Mouse (Mus musculus) midbrain, embryonic 15.5 days (tissue): ENCODE data around the gene Olfr311. TPM values are rescaled to one million over a fixed set of nuclear protein-coding genes. Genes with fewer than 3 reads are reported as not detected.
"Not testable (repeated sequence)": the region's sequence is repeated elsewhere in the genome, so short reads cannot be mapped to it uniquely, and the experiment has no call there.

Experiments used
- ATAC-seq: fragments of 200-750 bp; cut with Nextera tagmentation; replicated peaks from 2 replicates; pipeline ENCODE4 v1.8.0; 2017; ENCODE audit warnings: moderate TSS enrichment
- H3K27ac ChIP-seq: fragments of 300-500 bp; sonication (generic); 2 replicates; pipeline ENCODE4 v1.5.1; 2015; ENCODE audit warnings: mild to moderate bottlenecking, inconsistent platforms
- H3K27me3 ChIP-seq: fragments of 300-500 bp; sonication (generic); replicated peaks from 2 replicates; pipeline ENCODE4 v1.6.1; 2015; ENCODE audit warnings: inconsistent platforms
- H3K36me3 ChIP-seq: fragments of 300-500 bp; sonication (generic); replicated peaks from 2 replicates; pipeline ENCODE4 v1.6.1; 2015; ENCODE audit warnings: inconsistent platforms
- H3K4me1 ChIP-seq: fragments of 300-500 bp; sonication (generic); 2 replicates; pipeline ENCODE4 v1.6.1; 2015; ENCODE audit warnings: inconsistent platforms
- H3K4me2 ChIP-seq: fragments of 300-500 bp; sonication (generic); 2 replicates; pipeline ENCODE4 v1.6.1; 2015; ENCODE audit warnings: inconsistent platforms, mild to moderate bottlenecking, moderate library complexity
- H3K4me3 ChIP-seq: fragments of 300-500 bp; sonication (generic); 2 replicates; pipeline ENCODE4 v1.5.1; 2015; ENCODE audit warnings: mild to moderate bottlenecking, inconsistent platforms
- H3K9ac ChIP-seq: fragments of 300-500 bp; sonication (generic); 2 replicates; pipeline ENCODE4 v1.6.1; 2015; ENCODE audit warnings: mild to moderate bottlenecking, inconsistent platforms
- H3K9me3 ChIP-seq: fragments of 300-500 bp; sonication (generic); 2 replicates; pipeline ENCODE4 v1.6.1; 2016; ENCODE audit warnings: inconsistent platforms
- WGBS: fragments of 180-500 bp; shearing (Covaris S2); methylation state at CpG from one replicate; pipeline ENCODE4 v1.1.7; 2015; ENCODE audit warnings: mixed read lengths; 5-methylcytosine and 5-hydroxymethylcytosine counted together
- polyA plus RNA-seq: library from polyadenylated mRNA; unstranded; fragments of >200 nt; fragmentation: Nextera tagmentation; extraction: Ambion mirVana; gene quantifications from 2 replicates; pipeline ENCODE4 v1.2.1, GENCODE M21; 2015

The Olfr311 gene
- polyA plus RNA-seq, 1 experiment from 2014 or later, result not detected

DNA sequence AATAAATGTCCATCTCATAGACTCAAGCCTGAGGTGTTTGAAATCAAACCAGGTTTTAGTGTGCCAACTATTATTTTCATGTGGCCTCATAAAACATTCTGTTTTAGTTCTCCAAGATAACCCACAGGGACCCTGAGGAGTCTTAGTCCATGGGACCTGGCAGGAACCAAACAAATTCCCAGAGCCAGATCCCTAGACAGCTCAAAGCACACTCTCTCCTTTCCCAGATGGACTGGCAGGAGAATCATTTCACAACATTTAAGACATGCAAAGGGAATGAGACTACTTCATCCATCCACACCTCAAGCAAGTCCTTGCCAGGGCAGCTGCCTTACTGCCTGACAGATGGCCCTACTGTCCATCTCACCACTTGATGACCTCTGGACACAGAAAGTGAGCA lies 10.1 kb upstream of the Olfr311 start, which contains the start of gene Olfr312:
TSS of gene Olfr312 (plus strand) at position 301 of the 400 bp plus-strand sequence.
- not testable (repeated sequence) for H3K9ac ChIP-seq, H3K4me2 ChIP-seq, ATAC-seq, H3K4me3 ChIP-seq, H3K36me3 ChIP-seq, H3K27ac ChIP-seq, H3K9me3 ChIP-seq, H3K27me3 ChIP-seq, H3K4me1 ChIP-seq

- H3K36me3 ChIP-seq, result no peaks in the 10 kb centered on the region
- no peak overlapping the region for H3K9ac ChIP-seq
- no peak for ATAC-seq
- no peaks in the 10 kb centered on the region for H3K27me3 ChIP-seq
- no peaks in the 10 kb centered on the region for H3K9me3 ChIP-seq
- no peak overlapping the region for H3K27ac ChIP-seq
- H3K4me2 ChIP-seq, result no peak overlapping the region
- no peaks in the 10 kb centered on the region for H3K4me1 ChIP-seq
- 85% methylated on average over 3 of the region's 3 CpGs for WGBS
- H3K4me3 ChIP-seq, result no peak overlapping the region
These were observed 9.3 kb upstream of the Olfr311 start for GRCm38 (mm10) chr11:58829764-58830163.

DNA sequence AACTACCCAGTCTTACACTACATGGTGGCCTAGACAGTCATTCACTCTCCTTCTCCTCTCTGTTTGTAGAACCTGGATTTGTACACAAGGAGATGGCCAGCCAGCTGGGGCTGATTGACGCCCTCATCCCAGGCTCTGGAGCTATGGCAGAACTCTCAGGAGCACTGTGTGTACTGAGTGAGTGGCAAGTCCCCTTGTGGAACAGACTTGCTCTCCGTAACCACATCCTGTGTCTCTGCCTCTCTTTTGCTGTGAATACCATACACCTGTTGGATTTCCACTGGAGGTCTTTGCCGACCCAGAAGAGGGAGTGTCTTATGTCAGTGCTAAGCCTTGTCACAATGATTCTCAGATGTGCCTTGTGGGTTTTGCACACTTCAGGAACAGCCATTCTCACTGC lies 6.5 kb upstream of the Olfr311 start:
- not testable (repeated sequence) for ATAC-seq, H3K36me3 ChIP-seq
- 86% methylated on average over 3 of the region's 3 CpGs for WGBS

GRCm38 (mm10) chr11:58846919-58847461 lies 7.9 kb downstream of the Olfr311 start, which contains the start of gene Gm12258:
Gm12258 (plus strand) TSS chr11:58847158.
- under 1% methylated on average over 24 of the region's 24 CpGs for WGBS

More for the DNA sequence above, 6.5 kb upstream of the Olfr311 start:
- H3K4me2 ChIP-seq, H3K4me3 ChIP-seq, H3K27me3 ChIP-seq, H3K27ac ChIP-seq, H3K9me3 ChIP-seq, H3K9ac ChIP-seq, H3K4me1 ChIP-seq: not testable (repeated sequence)

GRCm38 (mm10) chr11:58847636-58848035 lies 8.6 kb downstream of the Olfr311 start:
- Histone ChIP-seq H3K9ac (peak overlapping the region; percentile 95), H3K27me3 (no peaks in the 10 kb centered on the region), H3K36me3 (peaks cover 24% of the 10 kb centered on the region), H3K27ac (peak overlapping the region; percentile 90), H3K4me1 (peaks cover 15% of the 10 kb centered on the region), H3K4me3 (peak overlapping the region; percentile 84), H3K9me3 (no peaks in the 10 kb centered on the region), H3K4me2 (peak overlapping the region; percentile 76)
- 50% methylated on average over 9 of the region's 9 CpGs for WGBS
- peak; percentile 16; the same call in 1 of the 2 replicates for ATAC-seq

More at GRCm38 (mm10) chr11:58846919-58847461, 7.9 kb downstream of the Olfr311 start, which contains the start of gene Gm12258:
- H3K36me3 ChIP-seq, result peaks cover 21% of the 10 kb centered on the region
- no peaks in the 10 kb centered on the region for H3K27me3 ChIP-seq
- H3K27ac ChIP-seq, result peak within 1 kb of the TSS; percentile 90
- peak within 1 kb of the TSS; percentile 76 for H3K4me2 ChIP-seq
- peak within 1 kb of the TSS; percentile 95 for H3K9ac ChIP-seq
- peak within 1 kb of the TSS; percentile 84 for H3K4me3 ChIP-seq
- peak; percentile 100 for ATAC-seq
- H3K9me3 ChIP-seq, result no peaks in the 10 kb centered on the region
- H3K4me1 ChIP-seq, result peaks cover 15% of the 10 kb centered on the region

DNA sequence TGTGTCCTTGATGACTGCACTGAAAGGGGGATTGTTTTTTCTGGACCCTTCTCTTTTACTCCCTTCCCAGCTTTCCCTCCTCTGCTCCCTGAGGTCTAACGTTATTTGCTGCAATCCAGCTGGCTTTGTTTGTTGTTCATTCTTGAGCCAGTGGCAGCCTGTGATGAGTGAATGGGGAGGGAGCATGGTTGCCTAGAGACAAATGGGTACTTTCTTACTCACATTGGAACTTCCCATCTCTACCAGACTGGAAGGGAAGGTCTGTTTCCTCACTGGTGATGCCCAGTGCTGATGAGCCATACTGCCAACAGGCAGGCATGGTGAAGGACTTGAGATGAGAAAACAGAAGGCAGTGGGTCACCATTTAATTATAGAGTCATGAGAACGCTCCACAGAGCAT lies 10.7 kb downstream of the Olfr311 start:
- no peak overlapping the region for H3K4me3 ChIP-seq
- H3K9me3 ChIP-seq, result no peaks in the 10 kb centered on the region
- no peak overlapping the region for H3K27ac ChIP-seq
- H3K4me1 ChIP-seq, result peaks cover 15% of the 10 kb centered on the region
- ATAC-seq, result no peak
- 71% methylated on average over 2 of the region's 2 CpGs for WGBS
- no peak overlapping the region for H3K9ac ChIP-seq
- peaks cover 37% of the 10 kb centered on the region for H3K36me3 ChIP-seq
- H3K4me2 ChIP-seq, result no peak overlapping the region
- H3K27me3 ChIP-seq, result no peaks in the 10 kb centered on the region

DNA sequence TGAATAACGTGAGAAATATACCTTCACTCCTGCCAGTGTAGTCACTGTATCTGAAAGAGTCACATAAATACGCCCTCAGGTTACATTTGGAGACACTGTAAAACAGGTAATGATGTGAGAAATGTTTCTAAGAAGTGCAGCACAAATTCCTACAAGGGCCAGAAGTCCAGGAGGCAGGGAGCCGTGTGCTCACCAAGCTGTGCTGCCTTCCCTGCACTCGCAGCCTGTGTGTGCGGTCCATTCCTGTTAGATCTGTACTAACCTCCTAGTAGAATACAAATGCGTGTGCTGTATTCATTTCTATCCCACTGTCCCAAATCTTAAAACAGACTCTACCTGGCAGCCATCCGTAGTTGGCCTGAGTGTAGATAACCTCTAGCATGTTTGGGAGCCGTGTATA lies 21.7 kb downstream of the Olfr311 start:
- no peak for ATAC-seq
- peaks cover 5% of the 10 kb centered on the region for H3K9me3 ChIP-seq
- H3K4me3 ChIP-seq, result no peak overlapping the region
- no peaks in the 10 kb centered on the region for H3K27me3 ChIP-seq
- H3K9ac ChIP-seq, result no peak overlapping the region
- no peak overlapping the region for H3K27ac ChIP-seq
- peaks cover 50% of the 10 kb centered on the region for H3K36me3 ChIP-seq
- no peaks in the 10 kb centered on the region for H3K4me1 ChIP-seq
- 96% methylated on average over 8 of the region's 8 CpGs for WGBS
- H3K4me2 ChIP-seq, result no peak overlapping the region

DNA sequence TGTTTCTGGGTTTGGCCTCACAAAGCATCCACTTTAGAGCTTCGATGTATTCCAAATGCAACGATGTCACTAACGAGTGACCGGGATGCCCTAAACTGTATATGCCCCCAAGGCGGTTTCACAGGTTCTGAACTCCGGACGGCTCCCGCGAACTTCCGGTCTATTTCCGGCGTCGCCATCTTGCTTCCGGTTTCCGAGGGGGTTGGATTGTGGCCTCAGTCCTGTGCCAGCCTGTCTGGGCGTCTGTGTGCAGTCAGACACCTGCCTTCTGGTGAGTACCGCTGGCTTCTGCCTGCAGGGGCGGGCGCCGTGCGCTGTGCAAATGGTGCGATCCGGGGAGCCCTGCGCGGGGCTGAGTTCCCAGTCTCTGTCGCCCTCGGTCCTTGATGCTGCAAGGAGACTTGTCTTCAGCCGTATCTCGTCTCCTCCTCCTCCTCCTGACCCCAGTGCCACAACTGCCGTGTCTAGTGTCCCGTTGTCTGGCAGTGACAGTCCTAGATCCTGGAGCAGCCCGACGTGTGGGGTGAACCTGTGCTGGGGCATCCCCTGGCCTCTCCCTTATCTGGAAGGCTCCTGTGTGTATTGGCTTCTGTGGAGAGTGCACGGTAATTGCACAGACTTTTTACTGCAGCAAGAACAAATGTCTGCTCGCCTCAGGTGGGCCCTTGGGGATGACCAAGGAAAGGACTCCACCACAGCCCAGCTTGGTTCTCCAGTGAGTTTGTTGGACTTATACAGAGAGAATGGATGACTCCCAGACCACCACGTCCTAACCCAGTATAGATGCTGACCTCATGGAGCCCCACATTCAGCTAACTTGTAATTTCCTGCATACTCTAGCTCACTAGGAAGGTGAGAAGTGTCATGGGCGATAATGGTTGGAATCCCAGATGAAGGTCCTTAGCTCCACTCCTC lies 28.2 kb downstream of the Olfr311 start, which contains the start of gene 2810021J22Rik:
TSS of gene 2810021J22Rik (plus strand) at position 178 of the 915 bp plus-strand sequence.
- H3K4me2 ChIP-seq, result peak within 1 kb of the TSS; percentile 76
- H3K9me3 ChIP-seq, result no peaks in the 10 kb centered on the region
- peak within 1 kb of the TSS; percentile 85 for H3K27ac ChIP-seq
- WGBS, result 6% methylated on average over 37 of the region's 37 CpGs
- H3K27me3 ChIP-seq, result no peaks in the 10 kb centered on the region
- peak within 1 kb of the TSS; percentile 70 for H3K4me3 ChIP-seq
- peaks cover 13% of the 10 kb centered on the region for H3K4me1 ChIP-seq
- peak within 1 kb of the TSS; percentile 91 for H3K9ac ChIP-seq
- peaks cover 8% of the 10 kb centered on the region; the same call in 1 of the 2 replicates for H3K36me3 ChIP-seq
- peak; percentile 92 for ATAC-seq

DNA sequence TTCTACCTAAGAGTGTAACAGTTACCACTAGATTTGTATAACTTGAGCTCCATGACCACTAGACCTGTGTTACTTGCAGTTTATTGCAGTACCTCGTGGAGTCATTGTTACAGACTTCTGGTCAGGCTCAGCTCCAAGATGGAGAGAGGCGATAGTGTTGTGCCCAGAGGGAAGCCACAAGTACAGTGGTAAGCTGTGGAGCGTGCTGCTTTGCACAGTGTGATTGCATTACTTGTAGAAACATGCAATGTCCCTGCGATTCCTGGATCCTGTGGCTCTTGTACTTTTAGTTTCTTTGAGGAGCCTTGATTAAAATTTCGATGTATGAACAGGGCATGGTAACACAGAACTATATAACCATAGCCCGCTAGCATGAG lies 28.9 kb downstream of the Olfr311 start:
- Histone ChIP-seq H3K27me3 (no peaks in the 10 kb centered on the region), H3K27ac (peak overlapping the region; percentile 85; the same call in 1 of the 2 replicates), H3K4me2 (peak overlapping the region; percentile 76), H3K9me3 (no peaks in the 10 kb centered on the region), H3K4me1 (peaks cover 13% of the 10 kb centered on the region), H3K36me3 (peaks cover 8% of the 10 kb centered on the region; the same call in 1 of the 2 replicates), H3K4me3 (peak overlapping the region; percentile 70), H3K9ac (peak overlapping the region; percentile 91)
- WGBS, result 89% methylated on average over 6 of the region's 6 CpGs
- 0 out of 2 replicates have a peak, but pooled peaks have one; percentile 7 for ATAC-seq

DNA sequence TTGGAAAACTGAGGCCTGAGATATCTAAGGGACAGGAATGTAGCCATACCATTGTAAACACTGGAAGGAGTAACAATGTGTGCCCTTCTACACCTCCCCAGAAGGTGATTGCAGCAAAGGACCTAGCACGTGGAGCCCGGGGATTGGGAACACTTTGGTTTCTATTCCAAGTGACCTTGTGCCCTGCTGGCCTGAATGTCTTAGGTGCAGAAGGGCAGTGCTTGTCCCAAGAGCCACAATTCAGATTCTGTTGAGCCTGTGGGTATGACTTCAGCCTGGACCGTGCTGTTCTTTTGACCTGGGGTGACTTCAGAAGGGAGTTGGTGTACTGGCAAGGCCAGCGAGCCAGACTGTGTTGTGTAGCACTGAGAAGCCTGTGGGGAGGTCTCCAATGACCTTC lies 31.9 kb downstream of the Olfr311 start:
- Histone ChIP-seq H3K4me3 (no peak overlapping the region), H3K9me3 (no peaks in the 10 kb centered on the region), H3K36me3 (peaks cover 10% of the 10 kb centered on the region; the same call in 1 of the 2 replicates), H3K4me2 (no peak overlapping the region), H3K27ac (no peak overlapping the region), H3K9ac (no peak overlapping the region), H3K27me3 (no peaks in the 10 kb centered on the region), H3K4me1 (peaks cover 13% of the 10 kb centered on the region)
- WGBS, result 94% methylated on average over 4 of the region's 4 CpGs
- no peak for ATAC-seq

- no peaks in the 10 kb centered on the region for H3K27me3 ChIP-seq
- no peaks in the 10 kb centered on the region for H3K9me3 ChIP-seq
- H3K9ac ChIP-seq, result no peak overlapping the region
- H3K36me3 ChIP-seq, result peaks cover 24% of the 10 kb centered on the region
- WGBS, result 90% methylated on average over 8 of the region's 8 CpGs
- H3K27ac ChIP-seq, result no peak overlapping the region
- no peak overlapping the region for H3K4me3 ChIP-seq
- H3K4me2 ChIP-seq, result no peak overlapping the region
- no peak for ATAC-seq
- no peaks in the 10 kb centered on the region for H3K4me1 ChIP-seq
These were observed 44.7 kb downstream of the Olfr311 start for GRCm38 (mm10) chr11:58883756-58884155.

- 95% methylated on average over 10 of the region's 10 CpGs for WGBS
- H3K36me3 ChIP-seq, result peaks cover 32% of the 10 kb centered on the region
- no peak for ATAC-seq
- H3K4me3 ChIP-seq, result no peak overlapping the region
- H3K4me2 ChIP-seq, result no peak overlapping the region
- H3K4me1 ChIP-seq, result no peaks in the 10 kb centered on the region
- no peaks in the 10 kb centered on the region for H3K9me3 ChIP-seq
- no peak overlapping the region for H3K9ac ChIP-seq
- no peak overlapping the region for H3K27ac ChIP-seq
- H3K27me3 ChIP-seq, result no peaks in the 10 kb centered on the region
These were observed 51.5 kb downstream of the Olfr311 start for GRCm38 (mm10) chr11:58890511-58890910.
